In the genomic region with DNA sequence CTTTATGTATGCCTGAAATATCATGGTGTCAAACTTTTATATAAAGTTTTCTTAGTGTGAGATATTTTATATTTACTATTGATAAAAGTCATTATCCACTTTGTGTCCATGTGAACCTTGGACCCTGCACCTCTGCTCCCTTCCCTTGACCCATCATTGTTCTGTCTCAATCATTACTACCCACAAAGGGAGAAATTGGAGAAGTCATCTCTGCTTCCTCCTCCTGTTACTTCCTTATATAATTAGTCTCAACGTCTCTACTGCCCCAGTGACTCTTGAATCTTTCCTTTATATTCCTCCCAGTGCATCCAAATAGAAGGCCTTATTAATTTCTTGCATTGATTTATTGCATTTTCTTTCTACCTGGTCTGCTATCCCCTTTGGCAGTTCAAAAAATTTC, we compare ENCODE assay signal across 26 mouse cellular contexts. TPM values are rescaled to one million over a fixed set of nuclear protein-coding genes. Genes with fewer than 3 reads are reported as not detected.
"Had no signal": no experiment of that assay in that cellular context is flagged by ENCODE, and none has a peak within 500 bp of the region (broad histone marks: within the 10 kb centered on the region; RNA-seq: fewer than 3 reads in every experiment).

No protein-coding gene starts in this region.

- ATAC-seq: liver, postnatal 0 days; lung, postnatal 0 days; midbrain, embryonic 15.5 days had no signal

- H3K27me3 ChIP-seq: liver, embryonic 13.5 days; liver, embryonic 15.5 days; lung, embryonic 15.5 days; megakaryocyte, embryonic 14.5 days; midbrain, embryonic 12.5 days; midbrain, embryonic 15.5 days; neural tube, embryonic 12.5 days had no signal

- H3K4me2 ChIP-seq: liver, embryonic 13.5 days; liver, embryonic 15.5 days; lung, embryonic 15.5 days; midbrain, embryonic 12.5 days; midbrain, embryonic 15.5 days; neural tube, embryonic 12.5 days had no signal

- H3K9me3 ChIP-seq: liver, embryonic 13.5 days; liver, embryonic 15.5 days; lung, embryonic 15.5 days; megakaryocyte, embryonic 14.5 days; midbrain, embryonic 12.5 days; midbrain, embryonic 15.5 days; neural tube, embryonic 12.5 days had no signal

- H3K9ac ChIP-seq: liver, embryonic 13.5 days; liver, embryonic 15.5 days; liver, postnatal 0 days; lung, embryonic 15.5 days; midbrain, embryonic 12.5 days; midbrain, embryonic 15.5 days; neural tube, embryonic 12.5 days had no signal

- H3K27ac ChIP-seq: liver, embryonic 13.5 days; liver, embryonic 15.5 days; lung, embryonic 15.5 days; macrophage; midbrain, embryonic 12.5 days; midbrain, embryonic 15.5 days; neural tube, embryonic 12.5 days had no signal

- H3K4me3 ChIP-seq: liver, embryonic 13.5 days; liver, embryonic 15.5 days; lung, embryonic 15.5 days; megakaryocyte, embryonic 14.5 days; midbrain, embryonic 12.5 days; midbrain, embryonic 15.5 days; neural tube, embryonic 12.5 days had no signal

- DNase-seq: liver, embryonic 13.5 days; liver, postnatal 0 days; lung, adult 2 months; lung, postnatal 14 days; lung, postnatal 36 days; retina, postnatal 1 day; right cerebral cortex, adult 18-20 months; right cerebral cortex, postnatal 25 days; right cerebral cortex, postnatal 4 days; spleen, adult 18-20 months; thymus, adult 18-20 months; thymus, postnatal 14 days; thymus, postnatal 36 days had no signal

- H3K4me1 ChIP-seq: liver, embryonic 13.5 days; liver, embryonic 15.5 days; lung, embryonic 15.5 days; midbrain, embryonic 12.5 days; midbrain, embryonic 15.5 days; neural tube, embryonic 12.5 days had no signal

RNA-seq across cellular contexts. Expression of a gene that starts 40.0 kb away (rescaled TPM):
- total RNA-seq: midbrain, postnatal 0 days; monocyte, adult 5-6 weeks had no signal
- polyA plus RNA-seq: liver, embryonic 13.5 days; liver, embryonic 15.5 days; liver, postnatal 0 days; lung, embryonic 15.5 days; macrophage; midbrain, embryonic 12.5 days; midbrain, embryonic 15.5 days; midbrain, postnatal 0 days; neural tube, embryonic 12.5 days; neural tube, embryonic 14.5 days had no signal

RNA-seq across cellular contexts. Expression of a gene that starts 50.1 kb away (rescaled TPM):
- total RNA-seq: monocyte, adult 5-6 weeks had no signal
- polyA plus RNA-seq: liver, embryonic 13.5 days; liver, postnatal 0 days; lung, embryonic 15.5 days; macrophage; small intestine, adult 2 months; thymus, postnatal 0 days had no signal
